Mouse (Mus musculus): ENCODE measurements around the gene Scgb1b20. TPM values are rescaled to one million over a fixed set of nuclear protein-coding genes. Genes with fewer than 3 reads are reported as not detected.
"Not testable (repeated sequence)": the region's sequence is repeated elsewhere in the genome, so short reads cannot be mapped to it uniquely, and the experiment has no call there.

Scgb1b20 gene
- not detected in 2 replicates for polyA plus RNA-seq (2014; fragmentation: Nextera tagmentation; extraction: Ambion mirVana)

- not testable (repeated sequence) for ATAC-seq (replicated peaks; ENCODE audit: low FRiP score, low TSS enrichment, low read depth); H3K9me3 ChIP-seq (ENCODE audit: control insufficient read depth, low read length)
- 83% methylated on average over 4 of the region's 4 CpGs for WGBS
Observed at GRCm38 (mm10) chr7:33372934-33373333, at the start of gene Scgb1b20. Gene Scgb1b20, plus strand, starts transcription at chr7:33373234.

GRCm38 (mm10) chr7:33366222-33366621, 6.8 kb upstream of the Scgb1b20 start, which contains the start of gene Scgb2b20:
Gene Scgb2b20, minus strand, starts transcription at chr7:33366322.
- not testable (repeated sequence) for H3K9ac ChIP-seq (ENCODE audit: low read length); H3K36me3 ChIP-seq (ENCODE audit: control insufficient read depth, insufficient read depth, low read length); H3K9me3 ChIP-seq (ENCODE audit: control insufficient read depth, low read length); H3K27me3 ChIP-seq (replicated peaks; ENCODE audit: control insufficient read depth, insufficient read depth, low read length); H3K4me1 ChIP-seq (replicated peaks; ENCODE audit: control insufficient read depth, insufficient read depth, low read length); ATAC-seq (replicated peaks; ENCODE audit: low FRiP score, low TSS enrichment, low read depth); H3K4me2 ChIP-seq (ENCODE audit: low read length); H3K4me3 ChIP-seq (ENCODE audit: low read depth, low read length); DNase-seq (ENCODE audit: low spot score); H3K27ac ChIP-seq (ENCODE audit: low read depth)
- WGBS, result 76% methylated on average over 2 of the region's 2 CpGs

More at GRCm38 (mm10) chr7:33372934-33373333, at the start of gene Scgb1b20:
- H3K36me3 ChIP-seq (ENCODE audit: control insufficient read depth, insufficient read depth, low read length); H3K4me1 ChIP-seq (replicated peaks; ENCODE audit: control insufficient read depth, insufficient read depth, low read length); H3K9ac ChIP-seq (ENCODE audit: low read length); DNase-seq (ENCODE audit: low spot score); H3K4me3 ChIP-seq (ENCODE audit: low read depth, low read length); H3K4me2 ChIP-seq (ENCODE audit: low read length); H3K27ac ChIP-seq (ENCODE audit: low read depth); H3K27me3 ChIP-seq (replicated peaks; ENCODE audit: control insufficient read depth, insufficient read depth, low read length): not testable (repeated sequence)

- H3K4me3 ChIP-seq (ENCODE audit: low read depth, low read length); H3K27me3 ChIP-seq (replicated peaks; ENCODE audit: control insufficient read depth, insufficient read depth, low read length); H3K4me1 ChIP-seq (replicated peaks; ENCODE audit: control insufficient read depth, insufficient read depth, low read length); DNase-seq (ENCODE audit: low spot score); H3K9ac ChIP-seq (ENCODE audit: low read length); H3K4me2 ChIP-seq (ENCODE audit: low read length); H3K27ac ChIP-seq (ENCODE audit: low read depth); H3K36me3 ChIP-seq (ENCODE audit: control insufficient read depth, insufficient read depth, low read length); H3K9me3 ChIP-seq (ENCODE audit: control insufficient read depth, low read length); ATAC-seq (replicated peaks; ENCODE audit: low FRiP score, low TSS enrichment, low read depth): not testable (repeated sequence)
Observed at GRCm38 (mm10) chr7:33399749-33400148, 26.7 kb downstream of the Scgb1b20 start.

GRCm38 (mm10) chr7:33401650-33402049, 28.6 kb downstream of the Scgb1b20 start:
- 77% methylated on average over 1 of the region's 1 CpGs for WGBS
- Histone ChIP-seq H3K4me3 (ENCODE audit: low read depth, low read length) (no peak overlapping the region), H3K36me3 (ENCODE audit: control insufficient read depth, insufficient read depth, low read length) (no peaks in the 10 kb centered on the region), H3K9ac (ENCODE audit: low read length) (no peak overlapping the region), H3K9me3 (ENCODE audit: control insufficient read depth, low read length) (peaks cover 5% of the 10 kb centered on the region; the same call in 1 of the 2 replicates), H3K27me3 (replicated peaks; ENCODE audit: control insufficient read depth, insufficient read depth, low read length) (no peaks in the 10 kb centered on the region), H3K27ac (ENCODE audit: low read depth) (no peak overlapping the region), H3K4me2 (ENCODE audit: low read length) (no peak overlapping the region), H3K4me1 (replicated peaks; ENCODE audit: control insufficient read depth, insufficient read depth, low read length) (no peaks in the 10 kb centered on the region)
- ATAC-seq (replicated peaks; ENCODE audit: low FRiP score, low TSS enrichment, low read depth), result no peak
- DNase-seq (ENCODE audit: low spot score), result no peak

- not testable (repeated sequence) for H3K4me1 ChIP-seq (replicated peaks; ENCODE audit: control insufficient read depth, insufficient read depth, low read length); H3K4me2 ChIP-seq (ENCODE audit: low read length); DNase-seq (ENCODE audit: low spot score); ATAC-seq (replicated peaks; ENCODE audit: low FRiP score, low TSS enrichment, low read depth); H3K27me3 ChIP-seq (replicated peaks; ENCODE audit: control insufficient read depth, insufficient read depth, low read length); H3K4me3 ChIP-seq (ENCODE audit: low read depth, low read length); H3K9ac ChIP-seq (ENCODE audit: low read length); H3K27ac ChIP-seq (ENCODE audit: low read depth); H3K36me3 ChIP-seq (ENCODE audit: control insufficient read depth, insufficient read depth, low read length); H3K9me3 ChIP-seq (ENCODE audit: control insufficient read depth, low read length)
- 57% methylated on average over 1 of the region's 1 CpGs for WGBS
Observed at GRCm38 (mm10) chr7:33409681-33410080, 36.6 kb downstream of the Scgb1b20 start.

Other genes with a start within 250 kb of the Scgb1b20 start
- not detected in 2 replicates for gene Scgb2b18, start 199.4 kb upstream of the Scgb1b20 start, polyA plus RNA-seq (2014; fragmentation: Nextera tagmentation; extraction: Ambion mirVana)
- not detected in 2 replicates for gene Scgb1b18, start 187.7 kb upstream of the Scgb1b20 start, polyA plus RNA-seq (2014; fragmentation: Nextera tagmentation; extraction: Ambion mirVana)
- gene Scgb2b19, start 92.9 kb upstream of the Scgb1b20 start, polyA plus RNA-seq (2014; fragmentation: Nextera tagmentation; extraction: Ambion mirVana), result not detected in 2 replicates
- gene Scgb1b19, start 85.9 kb upstream of the Scgb1b20 start, polyA plus RNA-seq (2014; fragmentation: Nextera tagmentation; extraction: Ambion mirVana), result not detected in 2 replicates
- gene Scgb2b20, start 6.9 kb upstream of the Scgb1b20 start, polyA plus RNA-seq (2014; fragmentation: Nextera tagmentation; extraction: Ambion mirVana), result not detected in 2 replicates
- gene Scgb2b21, start 147.2 kb downstream of the Scgb1b20 start, polyA plus RNA-seq (2014; fragmentation: Nextera tagmentation; extraction: Ambion mirVana), result not detected in 2 replicates

All from intestine, embryonic 14.5 days (tissue).